Mouse (Mus musculus) left cerebral cortex, adult 2 months (tissue): ENCODE measurements around the gene Ncapd2. TPM values are rescaled to one million over a fixed set of nuclear protein-coding genes. Genes with fewer than 3 reads are reported as not detected.

Source experiments
- DNase-seq, 2 experiments: peaks; one replicate each; pipeline ENCODE4 v3.0.0; 2021 to 2022; ENCODE audit warnings: low spot score in 2 of 2, mixed read lengths in 1 of 2; ENCODE audit errors: extremely low spot score in 1 of 2
- H3K27ac ChIP-seq: fragments of 200-600 bp; 2 replicates; pipeline ENCODE4 v1.8.1; 2022
- H3K4me3 ChIP-seq: fragments of 200-600 bp; 2 replicates; pipeline ENCODE4 v1.8.1; 2022
- CTCF ChIP-seq: fragments of 200-600 bp; IDR thresholded peaks from 2 replicates; pipeline ENCODE4 v1.8.1; 2022; ENCODE audit warnings: antibody characterized with exemption, mild to moderate bottlenecking, moderate library complexity
- intact Hi-C: fragments of 180-260 bp; cut with DNase I; formaldehyde crosslinking; loops from one replicate; pipeline ENCODE4 v1.15.1; 2025
- total RNA-seq, 2 experiments: library from RNA; stranded (reverse); gene quantifications; 2 replicates each; pipeline ENCODE4 v1.2.3; 2021

Ncapd2 gene
- total RNA-seq, 2 experiments from 2014 or later: 22.6 to 23.4 TPM

- no peak for DNase-seq
- intact Hi-C loops: no loop called here
- H3K4me3 ChIP-seq: no peak overlapping the region
- H3K27ac ChIP-seq: peak overlapping the region; percentile 47; the same call in 1 of the 2 replicates
- TF ChIP-seq CTCF: no peak
Observed at GRCm38 (mm10) chr6:125182133-125182532, 9.4 kb downstream of the Ncapd2 start.

- H3K4me3 ChIP-seq: no peak overlapping the region
- TF ChIP-seq CTCF: no peak
- H3K27ac ChIP-seq: no peak overlapping the region
- DNase-seq: peak in 1 of 2 experiments; percentile 9
- intact Hi-C loops: no loop called here
Observed at GRCm38 (mm10) chr6:125179601-125180000, 11.9 kb downstream of the Ncapd2 start.

DNA sequence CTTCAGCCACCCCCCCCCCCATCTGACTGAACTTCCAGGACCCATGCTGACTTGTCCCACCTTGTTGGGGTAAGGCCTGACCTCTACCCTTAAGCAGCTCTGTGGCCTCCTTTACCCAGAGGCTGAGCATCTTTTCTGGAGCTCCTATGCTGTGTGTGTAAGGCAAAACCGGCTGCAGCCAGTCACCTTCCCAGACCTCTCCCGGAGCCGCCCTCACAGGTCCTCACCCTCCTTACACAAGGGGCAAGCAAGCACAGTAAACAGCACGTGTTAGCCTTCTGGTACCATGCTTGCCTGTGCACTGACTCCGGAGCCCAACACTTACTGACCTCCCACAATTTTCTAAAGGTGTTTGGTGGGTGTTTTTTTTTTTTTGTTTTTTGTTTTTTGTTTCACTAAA lies 16.0 kb downstream of the Ncapd2 start:
- intact Hi-C loops: no loop called here
- DNase-seq: no peak
- no peak for TF ChIP-seq CTCF
- Histone ChIP-seq H3K27ac (no peak overlapping the region), H3K4me3 (no peak overlapping the region)

DNA sequence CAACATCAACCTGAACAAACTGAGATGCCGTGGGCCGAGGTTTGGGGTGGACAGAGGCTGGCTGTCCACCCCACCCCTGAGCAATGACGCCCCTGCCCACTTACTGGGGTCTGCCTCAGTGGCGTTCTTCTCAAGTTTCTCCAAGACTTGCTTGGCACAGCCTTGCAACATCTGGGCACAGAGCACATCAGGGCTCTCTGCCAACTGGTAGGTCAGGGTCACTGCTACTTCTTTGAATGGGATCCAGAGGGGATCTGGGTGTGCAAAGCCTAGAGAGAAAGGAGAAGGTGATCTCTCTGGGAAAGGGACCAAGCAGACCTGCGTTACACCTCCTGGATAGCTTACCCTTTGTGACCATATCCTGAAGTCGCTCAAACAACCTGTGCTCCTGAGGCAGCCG lies 18.2 kb downstream of the Ncapd2 start:
- DNase-seq: no peak
- Histone ChIP-seq H3K27ac (no peak overlapping the region), H3K4me3 (no peak overlapping the region)
- intact Hi-C loops: no loop called here
- TF ChIP-seq CTCF: no peak

DNA sequence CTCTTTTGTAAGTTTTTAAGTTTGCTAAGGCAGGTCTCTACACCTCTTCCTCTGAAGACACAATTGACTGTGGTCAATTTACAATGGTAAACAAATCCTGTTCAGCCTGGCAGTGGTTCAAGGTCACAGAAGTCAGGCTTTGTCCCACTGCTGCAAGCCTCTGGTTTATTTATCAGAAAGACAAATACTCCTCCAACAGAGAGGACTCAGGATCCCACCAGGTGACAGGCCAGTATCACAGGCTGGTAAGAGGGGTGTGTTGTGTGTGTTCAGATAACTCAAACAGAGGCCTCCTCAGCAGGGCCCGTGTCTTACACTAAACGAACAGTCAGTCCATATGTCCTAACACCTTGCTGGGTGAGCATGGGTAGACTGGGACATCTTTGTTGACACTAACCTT lies 19.0 kb downstream of the Ncapd2 start:
- H3K27ac ChIP-seq: no peak overlapping the region
- no peak for DNase-seq
- intact Hi-C loops: no loop called here
- no peak overlapping the region for H3K4me3 ChIP-seq
- no peak for TF ChIP-seq CTCF

DNA sequence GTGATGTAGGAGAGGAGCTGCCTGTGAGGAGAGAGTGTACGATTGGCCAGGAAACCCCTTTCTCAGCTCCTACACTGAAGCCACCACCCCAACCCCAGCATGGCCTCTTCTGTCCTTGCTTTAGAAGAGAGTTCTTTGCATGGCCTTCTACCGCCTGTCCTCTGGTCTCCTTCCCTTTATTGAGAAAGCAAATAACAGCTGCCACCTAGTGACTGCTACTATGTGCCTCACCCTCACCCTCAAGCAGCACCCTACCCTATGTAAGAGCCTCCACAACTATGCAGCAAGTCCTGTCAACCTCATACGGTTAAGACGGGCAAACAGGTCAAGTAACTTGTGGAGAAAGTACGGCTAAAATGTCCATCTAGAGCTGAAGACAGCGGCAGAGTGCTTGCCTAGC lies 21.3 kb downstream of the Ncapd2 start:
- intact Hi-C loops: no loop called here
- Histone ChIP-seq H3K27ac (no peak overlapping the region), H3K4me3 (no peak overlapping the region)
- peak; percentile 28 for TF ChIP-seq CTCF
- peak in 1 of 2 experiments; percentile 13 for DNase-seq

DNA sequence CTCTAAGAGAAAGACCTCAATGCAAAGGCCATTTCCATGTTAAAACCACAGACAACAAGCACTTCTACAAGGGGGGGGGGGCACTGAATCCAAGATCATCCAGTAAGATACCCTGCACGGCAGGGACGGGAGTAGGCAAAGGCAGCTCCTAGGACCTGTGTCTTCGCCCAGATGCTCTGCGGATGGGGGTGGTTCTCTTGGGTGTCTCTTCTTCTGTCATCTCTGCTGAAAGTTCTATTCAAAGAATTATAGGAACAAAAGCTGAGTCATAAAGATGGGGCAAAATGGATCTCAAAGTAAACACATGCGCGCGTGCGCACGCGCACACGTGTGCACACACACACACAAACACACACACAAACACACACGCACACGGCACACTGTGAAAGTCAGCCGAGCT lies 23.4 kb downstream of the Ncapd2 start:
- DNase-seq: peak in 1 of 2 experiments; percentile 10
- intact Hi-C loops: loop anchor here (5.0 kb wide), 1 partner anchor 71 kb away; the partner anchor contains the start of gene Chd4
- Histone ChIP-seq H3K4me3 (no peak overlapping the region), H3K27ac (peak overlapping the region; percentile 99)
- TF ChIP-seq CTCF: no peak

DNA sequence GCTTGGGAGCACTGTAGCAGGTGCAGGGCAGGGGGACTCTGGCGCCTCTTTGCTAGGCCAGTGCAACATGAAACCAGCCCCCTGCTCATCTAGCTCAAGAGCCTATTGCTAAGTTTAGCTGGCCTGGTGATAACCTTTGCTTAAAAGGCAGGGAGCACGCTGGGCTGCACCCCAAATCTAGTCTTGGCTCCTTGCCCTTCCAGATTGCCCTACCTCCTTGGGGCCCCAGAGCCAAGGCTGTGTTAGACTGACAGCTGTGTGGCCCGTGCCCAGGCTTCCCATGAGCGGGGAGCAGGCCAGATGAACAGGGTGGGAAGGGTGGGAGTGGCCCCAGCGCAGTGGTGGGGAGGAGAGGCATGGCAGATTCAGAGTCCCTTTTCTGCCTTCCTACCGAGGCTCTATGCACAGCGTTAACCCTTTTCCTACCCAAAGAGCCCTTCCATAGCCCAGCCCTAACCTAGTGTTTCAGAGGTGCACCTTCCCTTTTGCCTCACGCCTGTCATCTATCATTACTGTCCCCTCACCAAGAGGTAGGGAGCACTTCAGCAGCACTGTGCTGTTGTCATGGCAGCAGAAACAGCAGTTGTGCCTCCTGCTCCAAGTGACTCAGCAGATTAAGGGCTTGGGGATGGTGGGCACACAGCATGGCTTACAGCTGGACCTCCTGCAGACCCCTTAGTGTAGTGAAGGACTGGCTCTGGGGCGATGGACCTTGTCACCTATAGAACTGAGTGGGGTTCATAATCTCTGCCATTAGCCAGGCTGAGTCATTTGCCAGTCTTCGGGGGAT lies 24.4 kb downstream of the Ncapd2 start:
- Histone ChIP-seq H3K27ac (peak overlapping the region; percentile 99), H3K4me3 (peak overlapping the region; percentile 73)
- TF ChIP-seq CTCF: no peak
- intact Hi-C loops: loop anchor here (2.0 to 5.0 kb wide), 2 partner anchors 24 to 70 kb away; partner anchors contain the start of genes Chd4, Mrpl51 and Ncapd2
- peak; percentile 43 to 54 for DNase-seq

- Histone ChIP-seq H3K27ac (peak within 1 kb of the TSS; percentile 99), H3K4me3 (peak within 1 kb of the TSS; percentile 73)
- intact Hi-C loops: loop anchor here (2.0 to 5.0 kb wide), 2 partner anchors 25 to 69 kb away; partner anchors contain the start of genes Chd4, Mrpl51 and Ncapd2
- DNase-seq: peak in 1 of 2 experiments; percentile 32
- TF ChIP-seq CTCF: no peak
Observed at GRCm38 (mm10) chr6:125166051-125166751, 25.3 kb downstream of the Ncapd2 start, which contains the start of gene Gapdh. Gene Gapdh, minus strand, starts transcription at chr6:125166467.

GRCm38 (mm10) chr6:125165328-125165891 lies 26.1 kb downstream of the Ncapd2 start:
- intact Hi-C loops: loop anchor here (1.0 to 5.0 kb wide), 3 partner anchors 17 to 68 kb away; partner anchors contain the start of genes Chd4 and Vamp1
- no peak for TF ChIP-seq CTCF

GRCm38 (mm10) chr6:125164672-125165327 lies 26.7 kb downstream of the Ncapd2 start:
- H3K4me3 ChIP-seq: peak overlapping the region; percentile 73
- H3K27ac ChIP-seq: peak overlapping the region; percentile 99
- DNase-seq: peak; percentile 58 to 62
- TF ChIP-seq CTCF: no peak
- intact Hi-C loops: loop anchor here (1.0 to 5.0 kb wide), 3 partner anchors 16 to 67 kb away; partner anchors contain the start of genes Chd4 and Vamp1

More at GRCm38 (mm10) chr6:125165328-125165891, 26.1 kb downstream of the Ncapd2 start:
- H3K4me3 ChIP-seq: peak overlapping the region; percentile 73
- H3K27ac ChIP-seq: peak overlapping the region; percentile 99
- peak; percentile 96 to 97 for DNase-seq
